Mouse (Mus musculus): ENCODE results near the gene Prdm8.

Prdm8 gene

GRCm38 (mm10) chr5:98184971-98185805 is 18.2 kb downstream of the Prdm8 start:
- peak in 1 of 2 experiments; percentile 80 for DNase-seq (ENCODE audit: low spot score in 2 of 2)

- DNase-seq (ENCODE audit: low spot score in 2 of 2) = no peak
Measured at GRCm38 (mm10) chr5:98185806-98186751, 19.1 kb downstream of the Prdm8 start.

DNA sequence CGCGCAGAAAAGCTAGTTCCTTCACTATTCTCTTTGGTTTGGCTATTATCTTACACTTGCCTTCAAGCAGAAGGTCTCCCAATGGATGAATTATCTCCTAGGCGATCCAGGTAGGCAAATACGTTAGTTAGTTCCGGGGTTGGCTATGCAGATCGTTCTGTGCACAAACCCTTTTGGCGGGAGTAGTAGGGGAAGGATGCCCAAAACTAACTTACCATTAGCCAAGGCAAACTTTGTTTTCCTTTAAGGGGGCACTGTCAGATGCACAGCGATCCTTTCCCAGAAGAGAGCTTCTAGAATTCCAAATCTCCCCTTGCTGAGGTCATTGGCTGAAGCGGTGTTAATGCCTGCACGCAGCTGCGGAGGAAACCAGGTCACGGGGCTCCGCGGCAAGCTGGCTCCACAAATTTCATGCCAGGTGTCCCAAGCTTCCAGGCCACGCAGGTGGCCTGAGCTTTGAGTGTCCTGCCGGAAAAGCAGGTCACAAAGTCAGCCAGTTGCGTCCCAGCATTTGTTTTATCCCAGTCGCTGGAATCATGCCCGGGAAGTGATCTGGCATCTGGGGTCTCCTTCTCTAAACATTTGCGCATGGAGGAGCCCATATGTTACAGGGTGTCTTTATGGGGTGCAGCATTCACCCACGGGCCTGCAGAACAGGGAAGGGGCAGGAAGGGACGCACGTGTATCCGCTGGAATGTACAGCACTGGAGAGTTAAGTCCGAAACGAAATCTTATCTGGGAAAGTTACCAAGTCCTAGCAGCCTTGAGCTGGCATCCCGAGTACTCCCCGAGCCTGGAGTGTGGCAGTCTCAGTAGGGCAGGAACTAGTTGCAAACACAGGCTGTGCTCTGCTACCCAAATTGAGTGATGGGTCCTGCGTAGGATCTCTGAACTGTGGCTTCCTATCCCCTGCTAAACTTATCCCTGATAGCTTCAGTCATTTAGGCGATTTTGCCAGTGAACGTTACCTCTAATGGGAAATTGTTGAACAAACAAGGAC is 22.5 kb downstream of the Prdm8 start:
- DNase-seq (ENCODE audit: low spot score in 2 of 2) = no peak

DNA sequence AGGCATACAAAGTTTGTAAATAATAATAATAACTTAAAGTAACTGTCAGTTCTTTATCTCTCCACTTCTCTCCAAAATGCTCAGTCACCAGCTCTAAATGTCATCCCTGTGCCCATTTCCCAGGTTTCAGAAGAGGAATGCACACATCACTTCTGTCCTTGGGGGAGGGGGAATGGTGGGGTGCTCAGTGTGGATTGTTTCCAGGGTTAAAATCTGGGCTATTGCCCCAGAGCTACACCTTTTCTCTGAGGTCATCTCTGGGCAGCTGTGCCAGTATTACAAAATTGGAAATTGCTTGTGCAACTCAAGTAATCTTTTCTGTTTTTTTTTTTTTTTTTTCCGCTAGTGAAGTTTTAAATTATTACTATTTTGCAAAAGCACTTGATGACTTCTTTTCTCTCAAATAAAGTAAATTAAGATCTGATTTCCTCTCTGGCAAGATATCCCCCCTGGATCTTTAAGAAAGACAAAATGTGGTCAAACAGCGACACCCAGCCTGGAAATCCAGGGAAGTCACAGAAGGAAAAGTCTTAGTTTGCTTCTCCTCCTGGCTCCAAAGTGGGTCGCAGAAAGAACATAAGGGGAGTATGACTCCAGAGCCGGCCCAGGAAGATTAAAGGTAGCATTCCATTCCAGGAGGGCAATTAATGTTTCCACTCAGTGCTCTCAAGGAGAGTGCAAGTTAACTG is 25.4 kb downstream of the Prdm8 start:
- DNase-seq (ENCODE audit: low spot score in 2 of 2) = no peak

DNA sequence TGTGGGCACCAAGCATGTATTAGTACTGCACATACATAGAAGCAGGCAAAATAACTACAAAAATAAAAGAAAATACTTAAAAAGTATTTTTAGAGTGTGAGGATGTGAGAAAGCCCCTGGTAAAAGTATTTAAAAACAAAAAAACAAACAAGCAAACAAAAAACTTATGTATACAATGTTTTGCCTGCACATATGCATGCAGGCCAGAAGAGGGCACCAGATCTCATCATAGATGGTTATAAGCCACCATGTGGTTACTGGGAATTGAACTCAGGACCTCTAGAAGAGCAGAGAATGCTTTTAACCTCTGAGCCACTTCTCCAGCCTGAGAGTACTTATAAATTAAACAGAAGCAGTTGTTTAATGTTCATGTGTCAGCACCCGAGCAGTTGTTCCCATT is 28.0 kb downstream of the Prdm8 start:
- DNase-seq (ENCODE audit: low spot score in 2 of 2) = no peak

- no peak for DNase-seq (ENCODE audit: low spot score in 2 of 2)
Measured at GRCm38 (mm10) chr5:98198412-98199218, 31.6 kb downstream of the Prdm8 start.

DNA sequence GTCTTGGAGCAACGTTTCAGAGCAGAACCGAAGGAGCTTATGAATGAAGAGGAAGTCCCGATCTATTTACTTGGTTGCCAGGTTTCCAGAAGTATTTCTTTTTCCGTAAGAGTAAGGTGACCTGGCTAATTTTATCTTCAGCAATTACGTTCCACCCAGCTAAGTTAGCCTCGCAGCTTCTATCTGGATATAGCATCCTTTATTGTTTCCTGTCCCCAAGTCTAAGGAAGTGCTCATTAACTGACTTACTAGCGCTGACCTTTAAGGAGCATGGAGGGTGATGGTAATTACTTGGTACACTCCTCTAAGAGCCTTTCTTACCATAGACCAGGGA is 32.2 kb downstream of the Prdm8 start:
- no peak for DNase-seq (ENCODE audit: low spot score in 2 of 2)

GRCm38 (mm10) chr5:98201606-98202005 is 34.6 kb downstream of the Prdm8 start:
- no peak for DNase-seq (ENCODE audit: low spot score in 2 of 2)

DNA sequence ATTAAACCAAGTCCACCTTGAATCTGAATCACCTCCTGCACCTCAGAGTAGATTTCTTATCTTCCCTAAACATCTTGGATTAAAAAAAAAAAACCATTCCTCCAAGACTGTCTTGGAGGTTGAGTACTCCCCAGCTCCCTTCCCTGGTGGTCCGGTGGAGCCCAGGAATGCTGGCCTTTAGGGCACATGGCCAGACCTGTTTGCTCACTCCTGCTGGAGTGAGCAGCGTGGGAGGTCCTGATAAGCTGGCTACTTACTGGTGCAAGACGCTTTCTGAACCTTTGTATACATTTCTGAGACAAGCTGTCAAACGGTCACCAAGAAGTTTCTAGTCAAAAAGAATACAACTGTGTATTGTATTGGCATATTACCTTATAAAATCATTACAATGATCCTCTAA is 36.0 kb downstream of the Prdm8 start:
- DNase-seq (ENCODE audit: low spot score in 2 of 2) = no peak

DNA sequence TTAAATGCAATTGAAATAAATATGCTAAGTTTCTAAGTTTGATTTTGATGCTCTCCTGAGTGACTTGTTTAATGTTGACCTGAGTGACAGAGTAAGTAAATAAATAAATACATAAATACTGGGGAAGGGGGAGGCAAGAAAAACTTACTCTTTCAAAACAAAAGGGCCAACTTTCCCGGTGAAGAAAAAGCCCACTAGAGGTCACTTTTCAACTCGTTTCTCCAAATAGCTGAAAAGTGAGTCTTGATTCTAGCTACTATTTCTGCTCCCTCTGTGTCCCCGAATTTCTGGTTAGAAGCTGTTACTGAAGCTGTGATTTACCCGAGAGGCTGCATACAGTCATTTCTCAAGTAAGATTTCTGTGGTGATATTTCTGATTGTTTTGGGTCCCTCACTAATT is 45.5 kb downstream of the Prdm8 start:
- DNase-seq (ENCODE audit: low spot score in 2 of 2) = no peak

DNA sequence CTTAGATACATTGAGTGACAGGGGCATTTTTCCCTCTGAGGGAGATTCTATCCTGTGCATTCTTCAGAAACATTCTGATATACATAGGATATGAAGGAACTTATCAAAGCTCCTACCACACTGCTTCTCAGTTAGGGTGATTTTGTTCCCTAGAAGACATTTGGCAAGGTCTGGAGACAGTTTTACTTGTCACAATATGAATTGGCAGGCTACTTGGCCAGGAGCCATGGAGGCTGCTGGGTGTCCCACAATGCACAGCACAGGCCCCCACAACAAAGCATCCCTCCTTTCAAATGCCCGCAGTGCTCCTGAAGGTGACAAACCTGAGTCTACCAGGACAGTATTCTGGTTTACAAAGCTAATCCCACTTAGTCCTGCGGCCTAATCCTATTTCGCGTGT is 55.0 kb downstream of the Prdm8 start:
- DNase-seq (ENCODE audit: low spot score in 2 of 2) = no peak

GRCm38 (mm10) chr5:98226710-98227109 is 59.7 kb downstream of the Prdm8 start:
- DNase-seq (ENCODE audit: low spot score in 2 of 2) = no peak

GRCm38 (mm10) chr5:98229456-98229855 is 62.5 kb downstream of the Prdm8 start:
- no peak for DNase-seq (ENCODE audit: low spot score in 2 of 2)

- no peak for DNase-seq (ENCODE audit: low spot score in 2 of 2)
Measured at GRCm38 (mm10) chr5:98238466-98238865, 71.5 kb downstream of the Prdm8 start.

Measured in frontal cortex, postnatal 10 days (tissue).